Mouse (Mus musculus) liver, postnatal 0 days (tissue): Measurements from ENCODE around the gene Prpf8. TPM values are rescaled to one million over a fixed set of nuclear protein-coding genes. Genes with fewer than 3 reads are reported as not detected.

Experiments
- ATAC-seq: fragments of 200-750 bp; cut with Nextera tagmentation; 2 replicates; pipeline ENCODE4 v1.8.0; 2017; ENCODE audit warnings: mild to moderate bottlenecking, moderate library complexity
- DNase-seq: peaks from one replicate; pipeline ENCODE4 v3.0.0-alpha.2; 2016
- H3K27ac ChIP-seq: fragments of 300-500 bp; sonication (generic); 2 replicates; pipeline ENCODE4 v1.5.1; 2014; ENCODE audit warnings: antibody characterized with exemption, moderate library complexity, mild to moderate bottlenecking, low read depth
- H3K27me3 ChIP-seq: fragments of 300-500 bp; sonication (generic); 2 replicates; pipeline ENCODE4 v1.6.1; 2014; ENCODE audit warnings: low read length, control low read depth, mixed read lengths; ENCODE audit not compliant: insufficient read depth
- H3K36me3 ChIP-seq: fragments of 300-500 bp; sonication (generic); replicated peaks from 2 replicates; pipeline ENCODE4 v1.6.1; 2014; ENCODE audit warnings: mild to moderate bottlenecking, control low read depth, low read length, moderate library complexity, mixed read lengths; ENCODE audit not compliant: insufficient read depth
- H3K4me1 ChIP-seq: fragments of 300-500 bp; sonication (generic); 2 replicates; pipeline ENCODE4 v1.6.1; 2014; ENCODE audit warnings: antibody characterized with exemption, mild to moderate bottlenecking, control low read depth; ENCODE audit not compliant: insufficient read depth
- H3K4me2 ChIP-seq: fragments of 300-500 bp; sonication (generic); 2 replicates; pipeline ENCODE4 v1.6.1; 2014; ENCODE audit warnings: low read depth, mild to moderate bottlenecking, low read length, moderate library complexity, mixed read lengths
- H3K4me3 ChIP-seq: fragments of 300-500 bp; sonication (generic); 2 replicates; pipeline ENCODE4 v1.5.1; 2014; ENCODE audit warnings: low read depth, low read length
- H3K9ac ChIP-seq: fragments of 300-500 bp; sonication (generic); replicated peaks from 2 replicates; pipeline ENCODE4 v1.6.1; 2014; ENCODE audit warnings: mild to moderate bottlenecking, moderate library complexity
- H3K9me3 ChIP-seq: fragments of 300-500 bp; sonication (generic); 2 replicates; pipeline ENCODE4 v1.6.1; 2016; ENCODE audit warnings: mild to moderate bottlenecking, control low read depth, low read length, mixed read lengths
- CTCF ChIP-seq: sonication (generic); IDR thresholded peaks from 2 replicates; pipeline ENCODE4 v1.5.1; 2016; ENCODE audit warnings: antibody characterized with exemption, low read depth
- EP300 ChIP-seq: IDR thresholded peaks from 2 replicates; pipeline ENCODE4 v1.6.1; 2016; ENCODE audit warnings: antibody characterized with exemption, low read depth, mild to moderate bottlenecking
- WGBS: fragments of 180-500 bp; shearing (Covaris S2); extraction: QIAGEN DNeasy Blood & Tissue Kit; methylation state at CpG from one replicate; pipeline ENCODE4 v1.1.7; 2014; ENCODE audit not compliant: insufficient replicate concordance; 5-methylcytosine and 5-hydroxymethylcytosine counted together
- polyA plus RNA-seq: library from polyadenylated mRNA; unstranded; fragments of >200 nt; fragmentation: Nextera tagmentation; extraction: Ambion mirVana; gene quantifications from 2 replicates; pipeline ENCODE4 v1.2.1, GENCODE M21; 2015

The Prpf8 gene
- polyA plus RNA-seq, 1 experiment from 2014 or later, result 13.9 TPM

DNA sequence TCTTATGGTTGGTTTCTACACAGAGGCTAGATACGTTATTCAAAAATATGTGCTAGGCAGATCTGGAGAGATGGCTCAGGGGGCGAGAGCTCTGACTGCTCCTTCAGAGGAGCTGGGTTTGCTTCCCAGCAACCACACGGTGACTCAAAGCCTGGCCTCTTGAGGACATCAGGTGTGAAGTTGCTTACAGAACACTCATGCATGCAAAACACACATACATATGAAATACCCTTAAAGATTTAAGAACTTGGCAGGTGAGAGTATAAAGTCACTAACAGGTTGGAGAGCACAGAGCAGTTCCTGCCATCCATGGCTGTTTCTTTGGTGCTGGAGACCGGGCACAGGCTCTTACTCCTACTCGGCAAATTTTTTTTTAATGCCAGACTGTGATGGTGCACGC lies 40.3 kb downstream of the Prpf8 start:
- whole genome bisulfite sequencing, result 78% methylated on average over 6 of the region's 6 CpGs
- no peak for ATAC-seq
- H3K9ac ChIP-seq, result no peak overlapping the region

GRCm38 (mm10) chr11:75529771-75530170 lies 43.2 kb downstream of the Prpf8 start:
- no peaks in the 10 kb centered on the region for H3K27me3 ChIP-seq
- DNase-seq (no peak), ATAC-seq (no peak)
- H3K4me2 ChIP-seq, result no peak overlapping the region
- H3K4me3 ChIP-seq, result no peak overlapping the region
- no peak overlapping the region for H3K9ac ChIP-seq
- 50% methylated on average over 4 of the region's 4 CpGs for WGBS
- no peaks in the 10 kb centered on the region for H3K9me3 ChIP-seq
- no peaks in the 10 kb centered on the region; the same call in 1 of the 2 replicates for H3K36me3 ChIP-seq
- H3K27ac ChIP-seq, result no peak overlapping the region
- peaks cover 13% of the 10 kb centered on the region for H3K4me1 ChIP-seq
- TF ChIP-seq CTCF, result no peak
- TF ChIP-seq EP300, result no peak

More for the DNA sequence above, 40.3 kb downstream of the Prpf8 start:
- Histone ChIP-seq H3K9me3 (no peaks in the 10 kb centered on the region), H3K4me3 (no peak overlapping the region), H3K27me3 (no peaks in the 10 kb centered on the region), H3K36me3 (peaks cover 2% of the 10 kb centered on the region; the same call in 1 of the 2 replicates), H3K27ac (no peak overlapping the region), H3K4me1 (peaks cover 9% of the 10 kb centered on the region), H3K4me2 (no peak overlapping the region)
- DNase-seq, result no peak
- TF ChIP-seq CTCF (no peak), EP300 (no peak)

DNA sequence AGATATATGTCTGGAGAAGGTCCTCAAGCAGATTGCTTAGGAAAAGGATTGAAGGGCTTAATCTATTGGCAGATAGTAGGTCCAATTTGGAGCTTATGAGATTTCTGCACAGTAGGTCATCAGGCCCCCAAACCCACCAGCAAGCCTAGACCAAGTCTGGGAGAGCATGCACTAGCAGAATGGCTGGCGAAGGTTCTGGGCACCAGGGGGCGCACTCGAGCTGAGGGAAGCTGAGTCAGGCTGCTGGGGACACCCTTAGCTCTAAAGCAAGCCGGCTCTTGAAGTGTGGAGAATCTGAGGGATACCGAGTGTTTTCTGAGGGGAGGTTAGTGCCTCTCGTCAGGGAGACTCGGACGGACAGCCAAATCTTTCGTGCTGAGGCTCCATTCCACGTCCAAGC lies 43.7 kb downstream of the Prpf8 start:
- Histone ChIP-seq H3K9me3 (no peaks in the 10 kb centered on the region), H3K36me3 (no peaks in the 10 kb centered on the region; the same call in 1 of the 2 replicates), H3K27me3 (no peaks in the 10 kb centered on the region), H3K27ac (peak overlapping the region; percentile 90), H3K4me3 (peak overlapping the region; percentile 61), H3K4me2 (peak overlapping the region; percentile 94), H3K9ac (peak overlapping the region; percentile 73), H3K4me1 (peaks cover 15% of the 10 kb centered on the region)
- 0% methylated on average over 10 of the region's 10 CpGs for WGBS
- no peak for TF ChIP-seq EP300
- peak; percentile 99 for TF ChIP-seq CTCF
- ATAC-seq (peak; percentile 46), DNase-seq (peak; percentile 98)

DNA sequence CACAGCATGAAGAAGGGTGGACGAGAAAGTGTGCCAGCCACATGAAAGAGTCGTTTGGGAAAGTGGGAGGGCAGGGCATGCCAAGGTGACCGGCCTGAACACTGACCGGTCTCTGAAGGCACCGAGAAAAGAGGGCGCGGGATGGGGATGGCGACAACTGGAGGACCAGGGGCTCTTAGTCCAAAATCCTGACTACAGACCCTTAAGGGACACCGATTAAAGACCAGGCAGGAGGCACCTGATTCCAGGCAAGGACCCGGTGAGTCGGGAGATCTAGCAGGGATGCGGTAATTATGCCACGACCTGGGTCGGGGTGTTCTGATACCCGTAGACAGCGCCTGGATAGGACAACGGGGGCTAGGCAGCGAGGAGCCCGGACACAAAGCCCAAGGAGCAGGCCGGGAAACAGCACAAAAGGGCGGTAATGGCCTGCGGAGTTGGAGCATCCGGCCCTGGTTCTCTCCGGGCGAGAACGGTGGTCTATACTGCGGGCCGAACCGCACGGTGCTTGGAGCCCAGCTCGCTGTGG lies 44.3 kb downstream of the Prpf8 start:
- Histone ChIP-seq H3K4me1 (peaks cover 15% of the 10 kb centered on the region), H3K4me3 (peak overlapping the region; percentile 61), H3K36me3 (no peaks in the 10 kb centered on the region; the same call in 1 of the 2 replicates), H3K9me3 (no peaks in the 10 kb centered on the region), H3K9ac (peak overlapping the region; percentile 73), H3K4me2 (peak overlapping the region; percentile 94), H3K27me3 (no peaks in the 10 kb centered on the region), H3K27ac (peak overlapping the region; percentile 90)
- ATAC-seq (peak; percentile 15), DNase-seq (no peak)
- TF ChIP-seq EP300 (no peak), CTCF (no peak)
- WGBS, result under 1% methylated on average over 31 of the region's 31 CpGs

GRCm38 (mm10) chr11:75531469-75532242 lies 45.0 kb downstream of the Prpf8 start, which contains the start of gene Slc43a2:
Slc43a2 (plus strand) TSS chr11:75531694.
- ATAC-seq (peak; percentile 85), DNase-seq (peak; percentile 92)
- under 1% methylated on average over 62 of the region's 62 CpGs for WGBS
- no peaks in the 10 kb centered on the region for H3K9me3 ChIP-seq
- peak within 1 kb of the TSS; percentile 73 for H3K9ac ChIP-seq
- no peaks in the 10 kb centered on the region; the same call in 1 of the 2 replicates for H3K36me3 ChIP-seq
- H3K4me2 ChIP-seq, result peak within 1 kb of the TSS; percentile 94
- TF ChIP-seq EP300 (peak; percentile 56; the same call in 1 of the 2 replicates), CTCF (0 out of 2 replicates have a peak, but pooled peaks have one; percentile 10)
- H3K4me1 ChIP-seq, result peaks cover 15% of the 10 kb centered on the region
- H3K4me3 ChIP-seq, result peak within 1 kb of the TSS; percentile 61
- H3K27me3 ChIP-seq, result no peaks in the 10 kb centered on the region
- peak within 1 kb of the TSS; percentile 90 for H3K27ac ChIP-seq
